Comparison of ENCODE assay signal across 8 mouse cellular contexts in genomic region chr7:16922360-16922973, GRCm38 (mm10). TPM values are rescaled to one million over a fixed set of nuclear protein-coding genes. Genes with fewer than 3 reads are reported as not detected.
DNase-seq lines count a peak whose midpoint lies in the region; ATAC-seq and TF ChIP-seq lines count a peak whose summit lies in the region.

No protein-coding gene starts in this region.

- WGBS in lung, adult 2 months: 39% methylated on average over 10 of the region's 10 CpGs
- WGBS in kidney, adult 2 months: 27% methylated on average over 10 of the region's 10 CpGs
- WGBS in liver, embryonic 13.5 days (ENCODE audit: insufficient replicate concordance): 36% methylated on average over 10 of the region's 10 CpGs
- WGBS in stomach, embryonic 16.5 days: 32% methylated on average over 10 of the region's 10 CpGs

- ATAC-seq in erythroblast, adult 5-6 weeks (replicated peaks; ENCODE audit: low FRiP score, poor library complexity, severe bottlenecking): peak; percentile 47
- no peak for ATAC-seq in liver, embryonic 13.5 days (ENCODE audit: low read depth)
- no peak for ATAC-seq in stomach, embryonic 16.5 days (ENCODE audit: insufficient read depth, low FRiP score)

- no peak for DNase-seq in lung, adult 2 months
- no peak for DNase-seq in lung, postnatal 25 days (ENCODE audit: low spot score)
- peak; percentile 82 for DNase-seq in brain, adult 2 months (ENCODE audit: low read depth, low spot score)
- peak; percentile 55 for DNase-seq in kidney, adult 2 months
- DNase-seq in liver, embryonic 13.5 days: peak; percentile 49
- no peak for DNase-seq in urinary bladder, adult 2 months (ENCODE audit: low spot score)

- H3K4me1 ChIP-seq in lung, adult 2 months (ENCODE audit: control insufficient read depth, insufficient read depth, low read length): peaks cover 17% of the 10 kb centered on the region
- H3K4me1 ChIP-seq in kidney, adult 2 months (ENCODE audit: control insufficient read depth, insufficient read depth, low read length): peaks cover 14% of the 10 kb centered on the region
- H3K4me1 ChIP-seq in liver, embryonic 13.5 days (replicated peaks): peaks cover 61% of the 10 kb centered on the region
- H3K4me1 ChIP-seq in stomach, embryonic 16.5 days (ENCODE audit: control insufficient read depth, insufficient read depth, low read length): peaks cover 33% of the 10 kb centered on the region

- H3K27ac ChIP-seq in kidney, adult 2 months (ENCODE audit: insufficient read depth, low read depth, low read length): peak overlapping the region; percentile 8; the same call in 1 of the 2 replicates
- H3K27ac ChIP-seq in liver, embryonic 13.5 days: peak overlapping the region; percentile 94
- peak overlapping the region; percentile 95 for H3K27ac ChIP-seq in stomach, embryonic 16.5 days (ENCODE audit: low read length)

- no peaks in the 10 kb centered on the region for H3K27me3 ChIP-seq in kidney, adult 2 months (replicated peaks; ENCODE audit: control insufficient read depth, insufficient read depth, low read length)
- H3K27me3 ChIP-seq in liver, embryonic 13.5 days: no peaks in the 10 kb centered on the region
- no peaks in the 10 kb centered on the region for H3K27me3 ChIP-seq in stomach, embryonic 16.5 days (ENCODE audit: control insufficient read depth, insufficient read depth, low read length)

- peak overlapping the region; percentile 92 for H3K4me2 ChIP-seq in liver, embryonic 13.5 days
- peak overlapping the region; percentile 95 for H3K4me2 ChIP-seq in stomach, embryonic 16.5 days (ENCODE audit: low read depth, low read length)

- peak overlapping the region; percentile 99 for H3K9ac ChIP-seq in liver, embryonic 13.5 days
- H3K9ac ChIP-seq in stomach, embryonic 16.5 days (ENCODE audit: low read length): peak overlapping the region; percentile 95

- no peaks in the 10 kb centered on the region for H3K36me3 ChIP-seq in kidney, adult 2 months (ENCODE audit: control insufficient read depth, insufficient read depth, low read length)
- H3K36me3 ChIP-seq in liver, embryonic 13.5 days: peaks cover 40% of the 10 kb centered on the region
- H3K36me3 ChIP-seq in stomach, embryonic 16.5 days (ENCODE audit: control insufficient read depth, insufficient read depth, low read length): peaks cover 5% of the 10 kb centered on the region

- TF ChIP-seq CTCF in lung, adult 2 months (IDR thresholded peaks at IDR 0.05; ENCODE audit: insufficient read depth, low read length): no peak
- no peak for TF ChIP-seq CTCF in kidney, adult 2 months (conservative IDR thresholded peaks at IDR 0.05; ENCODE audit: insufficient read depth, insufficient read length, low read depth, low read length)

- no peak for TF ChIP-seq POLR2A in lung, adult 2 months (IDR thresholded peaks at IDR 0.05; ENCODE audit: borderline replicate concordance, extremely low read depth, low read depth, low read length)
- no peak for TF ChIP-seq POLR2A in kidney, adult 2 months (IDR thresholded peaks at IDR 0.05; ENCODE audit: low read depth, low read length)

- no peaks in the 10 kb centered on the region for H3K9me3 ChIP-seq in liver, embryonic 13.5 days (replicated peaks)
- no peaks in the 10 kb centered on the region for H3K9me3 ChIP-seq in stomach, embryonic 16.5 days (replicated peaks; ENCODE audit: control insufficient read depth, low read length)

- peak overlapping the region; percentile 79 for H3K4me3 ChIP-seq in lung, adult 2 months (replicated peaks; ENCODE audit: extremely low read depth, low read depth, low read length)
- H3K4me3 ChIP-seq in kidney, adult 2 months (ENCODE audit: insufficient read depth, low read depth, low read length): peak overlapping the region; percentile 85
- H3K4me3 ChIP-seq in liver, embryonic 13.5 days (replicated peaks): peak overlapping the region; percentile 96
- H3K4me3 ChIP-seq in stomach, embryonic 16.5 days (replicated peaks; ENCODE audit: low read length): peak overlapping the region; percentile 90

RNA-seq across cellular contexts. Expression of gene Calm3, which starts 1.4 kb away (rescaled TPM):
- 279 and 310 TPM in 2 replicates for polyA plus RNA-seq in lung, adult 2 months (2012; rRNA removed)
- total RNA-seq in erythroblast, adult 5-6 weeks (2015; ENCODE audit: low replicate concordance): 41.1 and 44.1 TPM in 2 replicates
- total RNA-seq in erythroblast, adult 5-6 weeks (2017; ENCODE audit: low replicate concordance): 157 and 162 TPM in 2 replicates
- 305 and 325 TPM in 2 replicates for polyA plus RNA-seq in kidney, adult 2 months (2012; rRNA removed)
- polyA plus RNA-seq in liver, embryonic 13.5 days (2015; fragmentation: Nextera tagmentation; extraction: Ambion mirVana): 92.0 and 102 TPM in 2 replicates
- 120 and 126 TPM in 2 replicates for polyA plus RNA-seq in stomach, embryonic 16.5 days (2015; fragmentation: Nextera tagmentation; extraction: Ambion mirVana)
- 182 and 223 TPM in 2 replicates for polyA plus RNA-seq in urinary bladder, adult 2 months (2012; rRNA removed)

RNA-seq across cellular contexts. Expression of gene Ptgir, which starts 16.2 kb away (rescaled TPM):
- 9.8 and 10.4 TPM in 2 replicates for polyA plus RNA-seq in lung, adult 2 months (2012; rRNA removed)
- total RNA-seq in erythroblast, adult 5-6 weeks (2015; ENCODE audit: low replicate concordance): 1.3 and 6.7 TPM in 2 replicates
- 1.5 and 1.8 TPM in 2 replicates for total RNA-seq in erythroblast, adult 5-6 weeks (2017; ENCODE audit: low replicate concordance)
- 4.0 and 5.0 TPM in 2 replicates for polyA plus RNA-seq in kidney, adult 2 months (2012; rRNA removed)
- polyA plus RNA-seq in liver, embryonic 13.5 days (2015; fragmentation: Nextera tagmentation; extraction: Ambion mirVana): 1.0 and 1.5 TPM in 2 replicates
- polyA plus RNA-seq in stomach, embryonic 16.5 days (2015; fragmentation: Nextera tagmentation; extraction: Ambion mirVana): 3.0 and 3.2 TPM in 2 replicates
- polyA plus RNA-seq in urinary bladder, adult 2 months (2012; rRNA removed): 3.9 and 5.1 TPM in 2 replicates

RNA-seq across cellular contexts. Expression of gene Pnmal2, which starts 22.0 kb away (rescaled TPM):
- 2.0 and 3.2 TPM in 2 replicates for polyA plus RNA-seq in lung, adult 2 months (2012; rRNA removed)
- total RNA-seq in erythroblast, adult 5-6 weeks (2015; ENCODE audit: low replicate concordance): not detected in 2 replicates
- total RNA-seq in erythroblast, adult 5-6 weeks (2017; ENCODE audit: low replicate concordance): not detected in 2 replicates
- polyA plus RNA-seq in kidney, adult 2 months (2012; rRNA removed): 3.6 and 4.0 TPM in 2 replicates
- polyA plus RNA-seq in liver, embryonic 13.5 days (2015; fragmentation: Nextera tagmentation; extraction: Ambion mirVana): 0.34 and 0.61 TPM in 2 replicates
- polyA plus RNA-seq in stomach, embryonic 16.5 days (2015; fragmentation: Nextera tagmentation; extraction: Ambion mirVana): 7.8 and 10.2 TPM in 2 replicates
- polyA plus RNA-seq in urinary bladder, adult 2 months (2012; rRNA removed): 0.83 and 1.4 TPM in 2 replicates

RNA-seq across cellular contexts. Expression of gene Gng8, which starts 30.9 kb away (rescaled TPM):
- polyA plus RNA-seq in lung, adult 2 months (2012; rRNA removed): 12.5 and 27.7 TPM in 2 replicates
- total RNA-seq in erythroblast, adult 5-6 weeks (2015; ENCODE audit: low replicate concordance): not detected in 2 replicates
- total RNA-seq in erythroblast, adult 5-6 weeks (2017; ENCODE audit: low replicate concordance): not detected in 2 replicates
- polyA plus RNA-seq in kidney, adult 2 months (2012; rRNA removed): 3.6 and 3.7 TPM in 2 replicates
- polyA plus RNA-seq in liver, embryonic 13.5 days (2015; fragmentation: Nextera tagmentation; extraction: Ambion mirVana): 0.67 and 0.81 TPM in 2 replicates
- polyA plus RNA-seq in stomach, embryonic 16.5 days (2015; fragmentation: Nextera tagmentation; extraction: Ambion mirVana): 9.7 and 12.0 TPM in 2 replicates
- polyA plus RNA-seq in urinary bladder, adult 2 months (2012; rRNA removed): 26.7 and 27.5 TPM in 2 replicates

RNA-seq across cellular contexts. Expression of gene Pnmal1, which starts 37.0 kb away (rescaled TPM):
- not detected in 2 replicates for polyA plus RNA-seq in lung, adult 2 months (2012; rRNA removed)
- total RNA-seq in erythroblast, adult 5-6 weeks (2015; ENCODE audit: low replicate concordance): not detected in 2 replicates
- total RNA-seq in erythroblast, adult 5-6 weeks (2017; ENCODE audit: low replicate concordance): not detected in 2 replicates
- polyA plus RNA-seq in kidney, adult 2 months (2012; rRNA removed): 0.01 and 0.06 TPM in 2 replicates
- polyA plus RNA-seq in liver, embryonic 13.5 days (2015; fragmentation: Nextera tagmentation; extraction: Ambion mirVana): 0.07 and 0.10 TPM in 2 replicates
- 3.2 and 3.4 TPM in 2 replicates for polyA plus RNA-seq in stomach, embryonic 16.5 days (2015; fragmentation: Nextera tagmentation; extraction: Ambion mirVana)
- polyA plus RNA-seq in urinary bladder, adult 2 months (2012; rRNA removed): 0.03 TPM in 2 replicates

Comparison
In these comparisons a context has a peak if more than half of its experiments do, and no peak if none do; other contexts are left out.
1. DNase-seq: peak in brain, adult 2 months (single experiment), kidney, adult 2 months (single experiment) and liver, embryonic 13.5 days (single experiment); none in lung, adult 2 months (single experiment), lung, postnatal 25 days (single experiment) and urinary bladder, adult 2 months (single experiment).
2. H3K27ac ChIP-seq: peak in every context shown above with its lines; median percentile 95 in stomach, embryonic 16.5 days; 94 in liver, embryonic 13.5 days; 8 in kidney, adult 2 months.
3. Peak in every context shown above with its lines, with median percentiles within 50 percentile points of each other: H3K4me3 ChIP-seq.